Mouse (Mus musculus) lung, embryonic 16.5 days (tissue): ENCODE measurements at regions not wholly inside any gene's neighbourhood (a gene's known extent, or its start where the extent isn't known, plus 50 kb on each side); places are given as distances from the start of the nearest gene placed in this dataset.

Source experiments
- ATAC-seq: fragments of 200-750 bp; cut with Nextera tagmentation; 2 replicates; pipeline ENCODE4 v1.8.0; 2017; ENCODE audit warnings: low read depth, mild to moderate bottlenecking, moderate library complexity
- H3K27ac ChIP-seq: fragments of 300-500 bp; sonication (generic); 2 replicates; pipeline ENCODE4 v1.5.1; 2014; ENCODE audit warnings: mild to moderate bottlenecking, control low read depth, low read length
- H3K27me3 ChIP-seq: fragments of 300-500 bp; sonication (generic); 2 replicates; pipeline ENCODE4 v1.6.1; 2014; ENCODE audit warnings: low read depth, low read length, mixed read lengths; ENCODE audit not compliant: control insufficient read depth, insufficient read depth
- H3K36me3 ChIP-seq: fragments of 300-500 bp; sonication (generic); 2 replicates; pipeline ENCODE4 v1.6.1; 2014; ENCODE audit warnings: low read length; ENCODE audit not compliant: control insufficient read depth, insufficient read depth
- H3K4me1 ChIP-seq: fragments of 300-500 bp; sonication (generic); replicated peaks from 2 replicates; pipeline ENCODE4 v1.6.1; 2014; ENCODE audit warnings: low read length, mixed read lengths; ENCODE audit not compliant: control insufficient read depth, insufficient read depth
- H3K4me2 ChIP-seq: fragments of 300-500 bp; sonication (generic); 2 replicates; pipeline ENCODE4 v1.6.1; 2014; ENCODE audit warnings: low read depth, low read length, control low read depth
- H3K4me3 ChIP-seq: fragments of 300-500 bp; sonication (generic); 2 replicates; pipeline ENCODE4 v1.5.1; 2014; ENCODE audit warnings: mild to moderate bottlenecking, low read length, control low read depth
- H3K9ac ChIP-seq: fragments of 300-500 bp; sonication (generic); 2 replicates; pipeline ENCODE4 v1.6.1; 2014; ENCODE audit warnings: low read length, control low read depth
- H3K9me3 ChIP-seq: fragments of 300-500 bp; sonication (generic); 2 replicates; pipeline ENCODE4 v1.6.1; 2016; ENCODE audit warnings: low read length; ENCODE audit not compliant: control insufficient read depth
- WGBS: fragments of 180-500 bp; shearing (Covaris S2); extraction: QIAGEN DNeasy Blood & Tissue Kit; methylation state at CpG from one replicate; pipeline ENCODE4 v1.1.7; 2014; 5-methylcytosine and 5-hydroxymethylcytosine counted together

GRCm38 (mm10) chr3:149370517-149371227 lies 380.3 kb upstream of the Adgrl2 start:
- no peaks in the 10 kb centered on the region for H3K36me3 ChIP-seq
- no peak overlapping the region for H3K4me2 ChIP-seq
- H3K27ac ChIP-seq = no peak overlapping the region
- ATAC-seq = no peak
- H3K4me3 ChIP-seq = no peak overlapping the region
- no peak overlapping the region for H3K9ac ChIP-seq
- no peaks in the 10 kb centered on the region for H3K9me3 ChIP-seq
- no peaks in the 10 kb centered on the region for H3K4me1 ChIP-seq
- WGBS = 88% methylated on average over 6 of the region's 6 CpGs
- H3K27me3 ChIP-seq = no peaks in the 10 kb centered on the region

- Histone ChIP-seq H3K4me3 (no peak overlapping the region), H3K27ac (no peak overlapping the region), H3K9me3 (no peaks in the 10 kb centered on the region), H3K27me3 (no peaks in the 10 kb centered on the region), H3K9ac (no peak overlapping the region), H3K4me1 (no peaks in the 10 kb centered on the region), H3K36me3 (no peaks in the 10 kb centered on the region), H3K4me2 (no peak overlapping the region)
- 58% methylated on average over 3 of the region's 3 CpGs for WGBS
- ATAC-seq = no peak
These were observed 377.5 kb upstream of the Adgrl2 start for GRCm38 (mm10) chr3:149367888-149368287.

DNA sequence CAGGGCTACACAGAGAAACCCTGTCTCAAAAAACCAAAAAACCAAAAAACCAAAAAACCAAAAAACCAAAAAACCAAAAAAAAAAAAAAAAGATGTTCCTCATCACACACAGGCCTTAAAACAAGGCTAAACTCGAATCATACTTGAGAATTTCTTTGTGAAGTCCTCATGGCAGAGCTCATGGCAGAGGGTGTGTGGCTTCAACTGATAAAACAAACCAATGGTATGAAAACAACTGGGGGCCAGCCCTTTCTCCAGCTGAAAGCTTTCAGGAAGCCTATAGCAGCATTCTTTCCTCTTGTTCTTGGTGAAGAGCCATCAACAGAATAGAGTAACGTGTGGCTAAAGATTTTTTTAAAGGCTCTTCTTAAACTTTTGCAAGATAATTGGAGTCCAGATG lies 369.8 kb upstream of the Adgrl2 start:
- Histone ChIP-seq H3K9ac (no peak overlapping the region), H3K4me1 (0 out of 2 replicates have a peak, but pooled peaks cover 6% of the 10 kb centered on the region), H3K9me3 (no peaks in the 10 kb centered on the region), H3K27me3 (no peaks in the 10 kb centered on the region), H3K27ac (no peak overlapping the region), H3K36me3 (no peaks in the 10 kb centered on the region), H3K4me3 (no peak overlapping the region), H3K4me2 (no peak overlapping the region)
- WGBS = 42% methylated on average over 2 of the region's 2 CpGs
- ATAC-seq = no peak

GRCm38 (mm10) chr3:149358570-149359193 lies 368.3 kb upstream of the Adgrl2 start:
- H3K27me3 ChIP-seq = no peaks in the 10 kb centered on the region
- 26% methylated on average over 6 of the region's 6 CpGs for WGBS
- peak; percentile 68; the same call in 1 of the 2 replicates for ATAC-seq
- H3K9me3 ChIP-seq = no peaks in the 10 kb centered on the region
- H3K4me1 ChIP-seq = 0 out of 2 replicates have a peak, but pooled peaks cover 6% of the 10 kb centered on the region
- H3K36me3 ChIP-seq = no peaks in the 10 kb centered on the region
- no peak overlapping the region for H3K4me3 ChIP-seq
- H3K27ac ChIP-seq = peak overlapping the region; percentile 52
- H3K4me2 ChIP-seq = peak overlapping the region; percentile 21
- H3K9ac ChIP-seq = no peak overlapping the region

DNA sequence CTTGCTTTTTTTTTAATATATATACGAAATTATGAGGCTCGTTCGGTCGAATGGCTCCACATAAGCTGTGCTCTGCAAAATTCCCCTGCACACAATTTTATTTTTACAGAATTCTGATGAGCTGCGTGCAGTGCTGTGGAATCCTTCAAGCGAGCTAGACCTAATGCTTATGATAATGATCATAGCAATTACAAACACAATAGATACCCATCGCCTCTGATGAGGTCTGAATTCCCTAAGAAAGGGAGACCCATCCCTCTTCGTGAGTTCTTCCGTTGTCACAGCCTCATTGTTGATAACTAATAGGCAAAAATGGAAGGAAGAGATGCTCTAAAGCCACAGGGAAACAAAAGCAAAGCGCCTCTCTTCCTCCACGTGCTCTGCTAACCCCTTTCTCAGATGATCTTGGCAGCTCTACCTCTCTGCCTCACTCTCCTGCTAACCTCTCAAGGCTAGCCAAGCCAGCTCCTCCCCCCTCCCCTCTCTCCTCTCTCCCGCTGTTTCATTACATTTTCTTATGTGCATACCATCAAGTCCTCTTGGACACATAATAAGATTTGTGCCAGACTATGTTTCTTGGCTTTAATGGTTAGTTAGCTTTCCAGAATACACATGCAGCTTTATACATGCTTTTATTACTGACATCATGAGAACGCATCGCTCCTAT lies 367.7 kb upstream of the Adgrl2 start:
- no peaks in the 10 kb centered on the region for H3K36me3 ChIP-seq
- peak; percentile 71 for ATAC-seq
- peak overlapping the region; percentile 21 for H3K4me2 ChIP-seq
- peak overlapping the region; percentile 41 for H3K27ac ChIP-seq
- no peaks in the 10 kb centered on the region for H3K9me3 ChIP-seq
- H3K27me3 ChIP-seq = no peaks in the 10 kb centered on the region
- H3K4me3 ChIP-seq = no peak overlapping the region
- 0 out of 2 replicates have a peak, but pooled peaks cover 6% of the 10 kb centered on the region for H3K4me1 ChIP-seq
- no peak overlapping the region for H3K9ac ChIP-seq
- 44% methylated on average over 14 of the region's 14 CpGs for WGBS

DNA sequence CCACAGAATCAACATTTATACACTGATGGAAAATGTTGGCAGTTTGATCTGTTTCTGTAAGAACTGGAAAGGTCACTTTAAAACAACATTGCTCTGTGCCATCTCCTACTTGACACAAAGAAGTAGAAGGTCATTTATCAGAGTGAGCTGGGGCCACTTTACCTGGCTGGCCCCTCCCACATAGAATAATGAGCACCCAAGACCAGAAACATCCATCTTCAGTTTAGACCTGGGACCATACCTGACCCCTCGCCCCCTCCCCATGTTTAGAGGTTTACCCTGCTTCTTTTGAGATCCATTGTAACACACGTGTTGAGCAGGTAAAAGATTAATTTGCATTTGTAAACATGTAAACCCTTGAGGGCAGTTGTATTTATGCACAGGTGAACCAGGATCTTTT lies 366.8 kb upstream of the Adgrl2 start:
- Histone ChIP-seq H3K9me3 (no peaks in the 10 kb centered on the region), H3K4me3 (no peak overlapping the region), H3K27me3 (no peaks in the 10 kb centered on the region), H3K9ac (no peak overlapping the region), H3K36me3 (no peaks in the 10 kb centered on the region), H3K4me2 (no peak overlapping the region), H3K4me1 (0 out of 2 replicates have a peak, but pooled peaks cover 6% of the 10 kb centered on the region), H3K27ac (no peak overlapping the region)
- WGBS = 61% methylated on average over 2 of the region's 2 CpGs
- no peak for ATAC-seq

DNA sequence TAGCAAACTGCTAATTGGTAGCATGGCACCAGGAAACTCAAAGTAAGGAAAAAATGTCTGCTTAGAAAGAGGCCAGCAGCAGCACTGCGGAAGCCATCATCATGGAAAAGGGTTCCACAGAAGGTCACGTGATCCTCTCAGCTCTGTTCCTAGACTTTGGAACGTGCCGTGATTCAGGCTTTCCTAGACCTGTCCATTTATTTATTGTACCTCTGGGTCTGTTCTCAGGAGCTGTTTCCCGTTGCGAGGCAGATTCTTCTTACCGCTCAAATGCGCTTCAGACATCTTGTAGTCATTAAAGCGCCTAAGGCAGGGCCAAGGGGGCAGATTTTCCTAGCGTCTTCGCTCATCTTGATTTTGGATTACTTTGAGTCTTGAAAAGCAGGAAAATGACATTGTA lies 365.0 kb upstream of the Adgrl2 start:
- H3K4me3 ChIP-seq = no peak overlapping the region
- no peaks in the 10 kb centered on the region for H3K36me3 ChIP-seq
- H3K4me2 ChIP-seq = no peak overlapping the region
- H3K9me3 ChIP-seq = no peaks in the 10 kb centered on the region
- ATAC-seq = no peak
- WGBS = 95% methylated on average over 11 of the region's 11 CpGs
- H3K27ac ChIP-seq = no peak overlapping the region
- 0 out of 2 replicates have a peak, but pooled peaks cover 6% of the 10 kb centered on the region for H3K4me1 ChIP-seq
- no peaks in the 10 kb centered on the region for H3K27me3 ChIP-seq
- H3K9ac ChIP-seq = no peak overlapping the region

- no peak for ATAC-seq
- no peak overlapping the region for H3K27ac ChIP-seq
- no peaks in the 10 kb centered on the region for H3K36me3 ChIP-seq
- no peak overlapping the region for H3K4me3 ChIP-seq
- H3K27me3 ChIP-seq = no peaks in the 10 kb centered on the region
- H3K4me1 ChIP-seq = peaks cover 8% of the 10 kb centered on the region
- H3K9ac ChIP-seq = no peak overlapping the region
- H3K4me2 ChIP-seq = no peak overlapping the region
- H3K9me3 ChIP-seq = no peaks in the 10 kb centered on the region
- WGBS = 81% methylated on average over 5 of the region's 5 CpGs
These were observed 363.6 kb upstream of the Adgrl2 start for GRCm38 (mm10) chr3:149353958-149354357.

DNA sequence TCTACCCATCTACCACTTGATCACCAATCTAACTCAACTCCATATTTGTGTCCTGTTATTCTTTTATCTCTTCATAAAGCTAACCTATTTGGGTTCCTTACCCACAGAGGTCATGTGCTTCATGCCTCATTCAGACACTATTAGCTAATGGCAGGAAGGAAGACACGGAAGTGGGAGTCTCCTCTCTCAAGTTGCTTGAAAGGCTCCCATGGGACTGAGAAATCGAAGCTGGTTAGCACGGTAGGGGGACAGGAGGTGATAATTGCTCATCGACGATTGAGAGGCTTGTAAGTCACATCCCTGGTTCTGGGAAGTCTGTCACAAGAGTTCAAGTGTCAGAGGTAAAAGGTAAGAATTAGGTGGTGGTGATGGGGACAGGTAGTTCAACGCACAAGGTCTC lies 362.2 kb upstream of the Adgrl2 start:
- Histone ChIP-seq H3K36me3 (no peaks in the 10 kb centered on the region), H3K27me3 (no peaks in the 10 kb centered on the region), H3K27ac (no peak overlapping the region), H3K9ac (no peak overlapping the region), H3K9me3 (no peaks in the 10 kb centered on the region), H3K4me1 (peaks cover 4% of the 10 kb centered on the region), H3K4me2 (no peak overlapping the region), H3K4me3 (no peak overlapping the region)
- ATAC-seq = no peak
- WGBS = 41% methylated on average over 6 of the region's 6 CpGs
